Mouse (Mus musculus): ENCODE measurements around the gene Lzts2.

Lzts2 gene

DNA sequence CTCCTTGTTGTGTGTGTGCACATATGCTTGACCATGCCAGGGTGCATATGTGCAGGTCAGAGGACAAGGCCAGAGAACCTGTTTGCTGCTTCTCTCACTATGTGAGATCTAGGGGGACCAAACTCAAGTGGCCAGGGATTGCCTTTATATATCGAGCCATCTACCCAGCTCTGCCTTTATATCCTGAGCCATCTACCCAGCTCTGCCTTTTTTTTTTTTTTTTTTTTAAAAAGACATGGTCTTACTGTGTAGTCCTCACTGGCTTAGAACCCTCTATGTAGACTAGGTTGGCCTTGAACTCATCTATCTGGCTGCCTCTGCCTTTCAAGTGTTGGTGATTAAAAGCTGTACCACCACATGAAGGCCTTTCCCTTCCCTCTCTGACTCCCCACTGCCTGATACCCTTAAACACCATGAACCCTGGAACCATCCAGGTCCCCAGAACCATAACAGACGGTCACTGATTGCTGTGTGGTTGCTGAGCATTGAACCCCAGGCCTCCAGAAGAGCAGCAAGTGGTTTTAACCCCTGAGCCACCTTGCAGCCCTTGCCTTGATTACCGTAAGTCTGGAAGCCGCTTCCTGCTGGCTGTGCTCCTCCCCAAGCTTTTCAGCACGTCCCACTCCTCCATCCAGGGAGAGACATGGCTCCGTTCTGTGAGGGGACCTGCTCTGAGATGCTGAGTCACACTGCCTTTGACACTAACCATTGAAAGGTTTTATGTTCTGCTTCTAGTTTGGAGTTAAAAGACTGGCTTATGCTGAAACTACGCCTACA, 10.3 kb upstream of the Lzts2 start:
- DNase-seq (ENCODE audit: low read depth, low spot score), result no peak

GRCm38 (mm10) chr19:45005444-45005843, 8.8 kb upstream of the Lzts2 start, which contains the start of gene Twnk:
Gene Twnk, plus strand, starts transcription at chr19:45005663.
- DNase-seq (ENCODE audit: low read depth, low spot score), result peak; percentile 48

- peak; percentile 96 for DNase-seq (ENCODE audit: low read depth, low spot score)
Observed at GRCm38 (mm10) chr19:45005957-45006712, 8.1 kb upstream of the Lzts2 start, which contains the start of gene Mrpl43. Gene Mrpl43, minus strand, starts transcription at chr19:45006442.

- DNase-seq (ENCODE audit: low read depth, low spot score), result peak; percentile 41
Observed at GRCm38 (mm10) chr19:45007021-45007420, 7.2 kb upstream of the Lzts2 start.

DNA sequence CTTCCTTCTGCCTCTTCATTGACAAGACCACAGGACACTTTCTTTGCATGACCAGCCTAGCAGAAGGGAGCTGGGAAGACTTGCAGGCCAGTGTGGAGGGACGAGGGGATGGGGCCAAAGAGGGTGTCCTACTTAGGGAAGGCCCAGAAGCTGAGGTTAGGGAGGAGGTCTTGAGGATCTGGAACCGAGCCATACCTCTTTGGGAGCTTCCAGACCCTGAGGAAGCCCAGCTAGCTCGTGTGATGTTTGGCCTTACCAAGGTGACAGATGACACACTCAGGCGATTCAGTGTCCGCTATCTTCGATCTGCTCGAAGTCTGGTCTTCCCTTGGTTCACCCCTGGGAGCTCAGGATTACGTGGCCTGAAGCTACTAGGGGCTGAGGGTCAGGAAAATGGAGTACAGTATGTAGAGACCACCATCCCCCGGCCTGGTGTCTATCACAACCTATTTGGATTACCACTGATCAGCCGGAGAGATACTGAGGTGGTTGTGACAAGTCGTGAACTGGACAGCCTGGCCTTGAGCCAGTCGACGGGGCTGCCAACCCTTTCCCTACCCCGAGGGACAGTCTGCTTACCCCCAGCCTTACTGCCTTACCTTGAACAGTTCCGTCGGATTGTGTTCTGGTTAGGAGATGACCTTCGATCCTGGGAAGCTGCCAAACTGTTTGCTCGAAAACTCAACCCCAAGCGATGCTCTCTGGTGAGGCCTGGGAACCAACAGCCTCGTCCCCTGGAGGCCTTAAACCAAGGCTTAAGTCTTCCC, 6.6 kb upstream of the Lzts2 start:
- no peak for DNase-seq (ENCODE audit: low read depth, low spot score)

DNA sequence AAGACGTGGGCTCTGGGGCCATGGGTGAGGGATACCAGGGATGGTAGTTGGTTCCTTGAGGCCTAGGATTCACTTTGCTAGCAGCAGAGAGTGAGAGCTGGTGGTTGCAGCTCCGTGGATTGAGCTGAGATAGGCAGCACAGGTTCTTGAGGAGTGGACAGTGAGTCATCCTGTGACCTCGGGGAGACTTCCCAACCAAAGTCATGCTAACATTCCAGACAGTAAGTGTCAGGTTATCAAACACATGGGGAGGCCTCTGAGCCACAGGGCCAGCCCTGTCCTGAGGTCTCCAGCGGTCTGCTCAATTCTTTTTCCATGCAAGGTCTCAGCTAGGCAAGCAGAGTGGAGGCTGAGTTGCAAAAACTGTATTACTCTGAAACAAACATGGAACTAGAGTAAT, 3.6 kb upstream of the Lzts2 start:
- DNase-seq (ENCODE audit: low read depth, low spot score), result no peak

- DNase-seq (ENCODE audit: low read depth, low spot score), result no peak
Observed at GRCm38 (mm10) chr19:45012219-45012618, 2.0 kb upstream of the Lzts2 start.

GRCm38 (mm10) chr19:45012636-45013035, 1.6 kb upstream of the Lzts2 start:
- DNase-seq (ENCODE audit: low read depth, low spot score), result peak; percentile 59

GRCm38 (mm10) chr19:45013581-45014225, 511 bp upstream of the Lzts2 start:
- DNase-seq (ENCODE audit: low read depth, low spot score), result no peak

GRCm38 (mm10) chr19:45014981-45015402, 778 bp downstream of the Lzts2 start:
- DNase-seq (ENCODE audit: low read depth, low spot score), result peak; percentile 49

- DNase-seq (ENCODE audit: low read depth, low spot score), result peak; percentile 81
Observed at GRCm38 (mm10) chr19:45015518-45016281, 1.5 kb downstream of the Lzts2 start.

GRCm38 (mm10) chr19:45016341-45017215, 2.4 kb downstream of the Lzts2 start:
- DNase-seq (ENCODE audit: low read depth, low spot score), result peak; percentile 37

GRCm38 (mm10) chr19:45017216-45017771, 3.1 kb downstream of the Lzts2 start:
- peak; percentile 60 for DNase-seq (ENCODE audit: low read depth, low spot score)

- DNase-seq (ENCODE audit: low read depth, low spot score), result peak; percentile 65
Observed at GRCm38 (mm10) chr19:45017909-45018308, 3.7 kb downstream of the Lzts2 start.

DNA sequence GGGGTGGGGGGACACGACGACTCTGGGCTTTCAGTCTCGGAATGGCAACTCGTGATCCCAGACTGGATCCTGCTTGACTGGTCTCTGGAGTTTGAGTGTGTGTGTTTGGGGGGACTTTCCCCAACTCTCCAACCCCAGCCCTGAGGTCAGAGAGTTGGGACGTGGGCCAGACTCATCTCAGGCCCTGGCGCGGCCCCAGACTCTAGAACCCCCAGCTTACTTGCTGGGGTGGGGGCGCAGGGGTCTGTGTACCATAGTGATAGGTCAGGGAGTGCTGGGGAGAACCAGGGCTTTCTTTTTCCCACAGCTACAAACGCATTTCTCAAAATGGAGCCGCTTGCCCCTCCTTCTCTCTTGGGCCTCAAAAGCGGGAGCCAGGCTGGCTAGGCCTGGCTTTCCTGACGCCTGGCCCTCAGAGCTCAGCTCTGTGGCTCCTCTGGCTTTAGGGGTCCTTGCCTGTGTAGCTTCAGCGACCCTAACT, 4.2 kb downstream of the Lzts2 start:
- no peak for DNase-seq (ENCODE audit: low read depth, low spot score)

GRCm38 (mm10) chr19:45020348-45020747, 6.1 kb downstream of the Lzts2 start:
- DNase-seq (ENCODE audit: low read depth, low spot score), result no peak

GRCm38 (mm10) chr19:45021362-45021761, 7.1 kb downstream of the Lzts2 start:
- DNase-seq (ENCODE audit: low read depth, low spot score), result no peak

- DNase-seq (ENCODE audit: low read depth, low spot score), result no peak
Observed at GRCm38 (mm10) chr19:45023993-45024392, 9.8 kb downstream of the Lzts2 start.

- no peak for DNase-seq (ENCODE audit: low read depth, low spot score)
Observed at GRCm38 (mm10) chr19:45024775-45025174, 10.6 kb downstream of the Lzts2 start.
